Mouse (Mus musculus): ENCODE data around the gene Scn10a. TPM values are rescaled to one million over a fixed set of nuclear protein-coding genes. Genes with fewer than 3 reads are reported as not detected.
A peak's percentile ranks its signal among the peaks of the same experiment; 100 is the strongest.

Gene Scn10a
- total RNA-seq, 2 experiments from 2014 or later = 0.17 to 0.20 TPM

GRCm38 (mm10) chr9:119653758-119654157 is 65.4 kb downstream of the Scn10a start:
- intact Hi-C loops (cut with DNase I) = no loop called here
- no peak for DNase-seq (ENCODE audit: low spot score in 2 of 2)

- intact Hi-C loops (cut with DNase I) = loop anchor here (2.0 to 10.0 kb wide), 2 partner anchors 104 to 248 kb away; partner anchors contain the start of gene Wdr48
- peak; percentile 38 to 65 for DNase-seq (ENCODE audit: low spot score in 2 of 2)
These were observed 72.1 kb downstream of the Scn10a start for GRCm38 (mm10) chr9:119646942-119647547.

GRCm38 (mm10) chr9:119641985-119642384 is 77.1 kb downstream of the Scn10a start:
- no peak for DNase-seq (ENCODE audit: low spot score in 2 of 2)
- intact Hi-C loops (cut with DNase I) = loop anchor here (10.0 kb wide), 1 partner anchor 253 kb away; the partner anchor contains the start of gene Wdr48

- DNase-seq (ENCODE audit: low spot score in 2 of 2) = no peak
- intact Hi-C loops (cut with DNase I) = no loop called here
These were observed 84.8 kb downstream of the Scn10a start for GRCm38 (mm10) chr9:119634216-119634843.

GRCm38 (mm10) chr9:119633475-119633874 is 85.6 kb downstream of the Scn10a start:
- DNase-seq (ENCODE audit: low spot score in 2 of 2) = no peak
- intact Hi-C loops (cut with DNase I) = no loop called here

- peak in 1 of 2 experiments; percentile 36 for DNase-seq (ENCODE audit: low spot score in 2 of 2)
- intact Hi-C loops (cut with DNase I) = no loop called here
These were observed 86.3 kb downstream of the Scn10a start for GRCm38 (mm10) chr9:119632801-119633200.

- intact Hi-C loops (cut with DNase I) = no loop called here
- no peak for DNase-seq (ENCODE audit: low spot score in 2 of 2)
These were observed 87.1 kb downstream of the Scn10a start for GRCm38 (mm10) chr9:119631899-119632533.

GRCm38 (mm10) chr9:119631393-119631898 is 87.7 kb downstream of the Scn10a start:
- intact Hi-C loops (cut with DNase I) = no loop called here
- no peak for DNase-seq (ENCODE audit: low spot score in 2 of 2)

GRCm38 (mm10) chr9:119628690-119629268 is 90.3 kb downstream of the Scn10a start:
- no peak for DNase-seq (ENCODE audit: low spot score in 2 of 2)
- intact Hi-C loops (cut with DNase I) = no loop called here

- intact Hi-C loops (cut with DNase I) = no loop called here
- DNase-seq (ENCODE audit: low spot score in 2 of 2) = peak; percentile 26 to 59
These were observed 91.9 kb downstream of the Scn10a start for GRCm38 (mm10) chr9:119627227-119627626.

GRCm38 (mm10) chr9:119624151-119624550 is 95.0 kb downstream of the Scn10a start:
- DNase-seq (ENCODE audit: low spot score in 2 of 2) = no peak
- intact Hi-C loops (cut with DNase I) = no loop called here

- intact Hi-C loops (cut with DNase I) = no loop called here
- peak; percentile 19 to 75 for DNase-seq (ENCODE audit: low spot score in 2 of 2)
These were observed 104.3 kb downstream of the Scn10a start for GRCm38 (mm10) chr9:119614798-119615197.

GRCm38 (mm10) chr9:119610563-119611166 is 108.5 kb downstream of the Scn10a start:
- intact Hi-C loops (cut with DNase I) = no loop called here
- DNase-seq (ENCODE audit: low spot score in 2 of 2) = no peak

GRCm38 (mm10) chr9:119606906-119607305 is 112.2 kb downstream of the Scn10a start:
- intact Hi-C loops (cut with DNase I) = no loop called here
- DNase-seq (ENCODE audit: low spot score in 2 of 2) = no peak

- intact Hi-C loops (cut with DNase I) = no loop called here
- DNase-seq (ENCODE audit: low spot score in 2 of 2) = no peak
These were observed 114.5 kb downstream of the Scn10a start for GRCm38 (mm10) chr9:119604607-119605006.

GRCm38 (mm10) chr9:119598501-119598900 is 120.6 kb downstream of the Scn10a start:
- DNase-seq (ENCODE audit: low spot score in 2 of 2) = no peak
- intact Hi-C loops (cut with DNase I) = no loop called here

GRCm38 (mm10) chr9:119597332-119597731 is 121.8 kb downstream of the Scn10a start:
- DNase-seq (ENCODE audit: low spot score in 2 of 2) = peak; percentile 48 to 60
- intact Hi-C loops (cut with DNase I) = no loop called here

GRCm38 (mm10) chr9:119589592-119589991 is 129.5 kb downstream of the Scn10a start:
- intact Hi-C loops (cut with DNase I) = no loop called here
- no peak for DNase-seq (ENCODE audit: low spot score in 2 of 2)

- no peak for DNase-seq (ENCODE audit: low spot score in 2 of 2)
- intact Hi-C loops (cut with DNase I) = no loop called here
These were observed 130.2 kb downstream of the Scn10a start for GRCm38 (mm10) chr9:119588763-119589449.
